Mouse (Mus musculus) CD4-positive, CD25-positive, alpha-beta regulatory T cell (primary cell): Measurements from ENCODE around the gene Mob1b. TPM values are rescaled to one million over a fixed set of nuclear protein-coding genes. Genes with fewer than 3 reads are reported as not detected.

Experiments used
- polyA plus RNA-seq: library from polyadenylated mRNA; unstranded; fragments of 100-300 nt; shearing (Covaris generic); gene quantifications from one replicate; pipeline ENCODE4 v1.2.1, GENCODE M21; 2017

The Mob1b gene
- polyA plus RNA-seq = 11.5 TPM

GRCm38 (mm10) chr5:88720116-88721002, at the start of gene Mob1b:
Gene Mob1b (plus strand): TSS chr5:88720855.

DNA sequence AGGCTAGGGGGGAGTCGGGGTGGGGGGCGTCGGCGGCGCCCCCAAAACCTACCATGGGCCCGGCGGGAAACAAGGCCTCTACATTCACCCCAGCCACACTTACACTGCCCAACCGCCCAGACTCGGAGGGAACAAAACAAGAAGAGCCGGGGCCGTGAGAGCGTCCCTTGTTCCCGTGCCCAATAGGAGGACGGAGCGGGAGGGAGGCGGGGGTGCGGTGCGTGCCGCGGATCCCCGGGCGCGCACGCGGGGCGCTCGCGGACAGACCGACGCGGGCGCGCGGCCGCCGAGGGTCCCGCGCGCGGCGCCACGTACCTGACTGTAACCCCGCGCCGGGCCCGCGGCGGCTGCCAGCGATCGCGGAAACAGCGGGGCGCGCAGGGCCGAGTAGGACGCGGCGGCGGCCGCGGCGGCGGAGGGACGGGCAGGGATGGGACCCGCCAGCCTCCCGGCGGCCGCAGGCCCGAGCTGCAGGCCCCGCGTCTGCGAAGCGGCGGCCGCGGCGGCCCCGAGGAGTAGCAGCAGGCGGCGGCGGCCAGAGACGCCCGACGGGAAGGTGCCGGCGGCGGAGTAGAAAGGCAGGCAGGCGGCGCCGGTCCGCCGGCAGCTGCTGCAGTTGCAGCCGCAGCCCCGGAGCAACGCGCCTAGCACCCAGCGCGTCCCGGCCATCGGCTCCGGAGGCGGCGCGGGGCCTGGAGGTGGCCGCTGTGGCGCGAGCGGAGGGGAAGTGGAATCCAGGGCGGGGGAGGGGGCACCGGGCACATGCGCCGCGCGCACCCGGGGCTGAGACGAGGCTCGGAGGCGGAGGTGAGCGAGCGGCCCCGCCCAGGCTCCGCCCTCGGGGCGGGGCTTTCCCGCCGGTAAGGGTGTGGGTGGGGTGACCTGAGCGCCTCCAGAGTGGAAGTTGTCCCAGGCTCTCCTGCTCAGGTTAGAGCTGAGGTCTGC, 44.9 kb upstream of the Mob1b start, which contains the start of gene Grsf1:
Gene Grsf1, minus strand, starts transcription at position 729 of the 945 bp plus-strand sequence.

DNA sequence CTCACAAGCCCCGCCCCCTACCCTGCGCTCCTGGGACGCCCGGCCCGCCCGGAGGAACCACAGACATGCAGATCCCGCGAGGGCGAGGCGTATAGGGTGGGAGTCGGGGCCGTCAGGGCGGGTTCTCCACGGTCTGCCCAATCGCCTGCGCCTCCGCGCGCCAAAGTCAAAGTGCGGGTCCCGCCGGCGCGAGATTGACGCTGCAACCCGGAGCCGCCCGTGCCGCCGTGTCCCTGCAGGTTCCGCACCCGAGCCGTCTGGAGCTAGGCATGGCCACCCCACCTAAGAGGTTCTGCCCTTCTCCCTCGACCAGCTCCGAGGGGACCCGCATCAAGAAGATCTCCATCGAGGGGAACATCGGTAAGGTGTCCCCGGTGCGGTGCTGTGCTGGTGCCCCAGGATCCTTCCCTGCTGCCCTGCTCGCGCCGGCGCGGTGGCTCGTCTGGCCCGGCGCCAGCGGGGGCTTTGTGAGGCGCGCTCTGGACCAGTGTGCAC, 44.4 kb downstream of the Mob1b start, which contains the start of gene Dck:
Gene Dck, plus strand, starts transcription at position 10 of the 495 bp plus-strand sequence.

Other genes starting within 250 kb of the Mob1b start
- gene Enam, start 232.9 kb upstream of the Mob1b start, polyA plus RNA-seq = not detected
- 1.2 TPM for gene Jchain, start 193.0 kb upstream of the Mob1b start, polyA plus RNA-seq
- 96.1 TPM for gene Utp3, start 166.4 kb upstream of the Mob1b start, polyA plus RNA-seq
- 10.1 TPM for gene Rufy3, start 155.8 kb upstream of the Mob1b start, polyA plus RNA-seq
- gene Grsf1, start 44.7 kb upstream of the Mob1b start, polyA plus RNA-seq = 54.3 TPM
- gene Dck, start 44.1 kb downstream of the Mob1b start, polyA plus RNA-seq = 62.5 TPM
- gene Slc4a4, start 166.0 kb downstream of the Mob1b start, polyA plus RNA-seq = not detected